Mouse (Mus musculus) liver, postnatal 0 days (tissue): ENCODE data around the gene Hist1h4j.

Experiments
- CTCF ChIP-seq: sonication (generic); IDR thresholded peaks from 2 replicates; pipeline ENCODE4 v1.5.1; 2016; ENCODE audit warnings: antibody characterized with exemption, low read depth
- EP300 ChIP-seq: IDR thresholded peaks from 2 replicates; pipeline ENCODE4 v1.6.1; 2016; ENCODE audit warnings: antibody characterized with exemption, low read depth, mild to moderate bottlenecking

- TF ChIP-seq CTCF (no peak), EP300 (peak; percentile 54)
These were observed 23.2 kb upstream of the Hist1h4j start for GRCm38 (mm10) chr13:21711698-21712097.
